Mouse (Mus musculus): ENCODE results near the gene Cyth2. TPM values are rescaled to one million over a fixed set of nuclear protein-coding genes. Genes with fewer than 3 reads are reported as not detected.

Gene Cyth2
- polyA plus RNA-seq, 1 experiment from 2014 or later: 335 TPM

DNA sequence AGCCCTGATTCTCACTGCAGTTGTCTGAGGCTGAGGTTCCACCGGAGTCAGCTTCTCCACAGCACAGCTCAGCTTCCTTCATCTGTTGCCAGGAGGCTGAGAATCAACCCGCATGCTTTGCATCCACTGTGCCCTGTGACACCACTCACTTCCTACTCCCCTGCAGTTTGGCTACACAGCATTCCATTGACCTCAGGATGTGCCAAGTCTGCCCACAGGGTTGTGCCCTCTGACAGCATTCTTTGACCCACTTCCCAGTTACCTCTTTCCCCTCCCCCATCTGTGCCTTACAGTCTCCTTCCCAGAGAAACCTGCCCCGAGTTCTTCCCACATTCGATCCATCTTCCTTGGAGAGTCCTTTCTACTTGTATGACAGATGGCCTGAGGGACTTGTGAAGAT lies 32.1 kb downstream of the Cyth2 start:
- Histone ChIP-seq H3K27me3 (no peaks in the 10 kb centered on the region), H3K4me1 (peaks cover 35% of the 10 kb centered on the region), H3K4me2 (no peak overlapping the region), H3K9me3 (replicated peaks) (no peaks in the 10 kb centered on the region), H3K9ac (no peak overlapping the region), H3K4me3 (no peak overlapping the region), H3K27ac (no peak overlapping the region), H3K36me3 (ENCODE audit: poor library complexity, severe bottlenecking) (peaks cover under 1% of the 10 kb centered on the region)
- 81% methylated on average over 4 of the region's 4 CpGs for WGBS
- no peak for ATAC-seq

DNA sequence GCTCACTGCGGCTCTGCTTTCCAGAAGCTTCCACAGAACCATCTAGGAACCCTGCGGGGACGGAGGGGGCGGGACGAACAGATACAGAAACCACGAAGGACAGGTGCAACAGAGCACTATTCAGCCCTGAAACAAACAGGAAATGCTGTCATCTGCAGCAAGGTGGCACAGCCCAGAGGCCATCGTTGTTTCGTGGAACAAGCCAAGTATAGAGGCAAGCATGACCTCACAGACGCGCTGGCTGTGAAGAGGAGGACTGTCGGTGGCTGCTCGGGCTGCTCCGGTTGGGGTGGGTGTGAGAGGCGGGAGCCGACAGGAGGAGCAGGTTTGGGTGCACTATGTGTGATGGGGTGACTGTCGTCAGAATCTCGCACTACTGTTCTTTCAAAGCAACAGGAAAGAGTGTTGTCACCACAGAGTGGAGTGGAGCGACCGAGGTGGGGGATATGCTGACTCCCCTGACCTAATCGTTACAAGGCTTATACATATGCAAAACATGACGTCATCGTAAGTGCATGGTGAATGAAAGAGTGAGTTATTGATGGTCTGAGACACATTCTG lies 35.2 kb downstream of the Cyth2 start:
- ATAC-seq: no peak
- Histone ChIP-seq H3K4me1 (peaks cover 16% of the 10 kb centered on the region), H3K27ac (no peak overlapping the region), H3K27me3 (0 out of 2 replicates have a peak, but pooled peaks cover 3% of the 10 kb centered on the region), H3K4me2 (peak overlapping the region; percentile 48), H3K9me3 (replicated peaks) (no peaks in the 10 kb centered on the region), H3K4me3 (peak overlapping the region; percentile 9; the same call in 1 of the 2 replicates), H3K36me3 (ENCODE audit: poor library complexity, severe bottlenecking) (no peaks in the 10 kb centered on the region), H3K9ac (peak overlapping the region; percentile 37)
- 23% methylated on average over 22 of the region's 22 CpGs for WGBS

- H3K27me3 ChIP-seq: peaks cover 8% of the 10 kb centered on the region; the same call in 1 of the 2 replicates
- H3K27ac ChIP-seq: no peak overlapping the region
- no peak for ATAC-seq
- no peak overlapping the region for H3K4me3 ChIP-seq
- WGBS: 87% methylated on average over 7 of the region's 7 CpGs
- no peaks in the 10 kb centered on the region for H3K9me3 ChIP-seq (replicated peaks)
- no peak overlapping the region for H3K4me2 ChIP-seq
- peaks cover 9% of the 10 kb centered on the region for H3K4me1 ChIP-seq
- no peak overlapping the region for H3K9ac ChIP-seq
- no peaks in the 10 kb centered on the region for H3K36me3 ChIP-seq (ENCODE audit: poor library complexity, severe bottlenecking)
Observed at GRCm38 (mm10) chr7:45775237-45775636, 39.1 kb downstream of the Cyth2 start.

DNA sequence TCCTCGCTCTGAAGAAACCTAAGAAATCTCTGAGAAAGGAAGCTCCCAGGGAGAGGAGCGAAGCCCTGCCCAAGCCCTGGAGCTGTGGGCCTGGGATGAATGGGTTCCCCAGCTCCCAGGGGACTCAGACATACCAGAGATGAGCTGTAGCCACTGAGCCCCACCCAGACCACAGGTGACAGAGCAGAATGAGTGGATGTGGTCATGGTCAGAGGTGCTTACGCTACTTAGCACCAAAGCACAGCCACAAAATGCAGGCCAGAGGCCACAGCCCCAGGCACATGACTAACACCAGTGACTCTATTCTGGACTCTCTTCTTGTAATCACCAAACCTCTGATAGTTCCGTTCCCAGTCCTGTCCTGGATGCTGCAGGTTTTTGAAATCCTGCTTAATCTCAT lies 43.3 kb downstream of the Cyth2 start:
- no peak overlapping the region for H3K4me3 ChIP-seq
- no peak overlapping the region for H3K4me2 ChIP-seq
- H3K36me3 ChIP-seq (ENCODE audit: poor library complexity, severe bottlenecking): no peaks in the 10 kb centered on the region
- no peak for ATAC-seq
- H3K27ac ChIP-seq: no peak overlapping the region
- 59% methylated on average over 4 of the region's 4 CpGs for WGBS
- H3K4me1 ChIP-seq: no peaks in the 10 kb centered on the region
- peaks cover 5% of the 10 kb centered on the region for H3K27me3 ChIP-seq
- no peak overlapping the region for H3K9ac ChIP-seq
- no peaks in the 10 kb centered on the region for H3K9me3 ChIP-seq (replicated peaks)

GRCm38 (mm10) chr7:45770427-45771082 lies 43.8 kb downstream of the Cyth2 start:
- no peaks in the 10 kb centered on the region for H3K4me1 ChIP-seq
- no peak overlapping the region for H3K9ac ChIP-seq
- ATAC-seq: no peak
- H3K27ac ChIP-seq: no peak overlapping the region
- WGBS: 81% methylated on average over 8 of the region's 8 CpGs
- no peak overlapping the region for H3K4me3 ChIP-seq
- H3K36me3 ChIP-seq (ENCODE audit: poor library complexity, severe bottlenecking): no peaks in the 10 kb centered on the region
- H3K9me3 ChIP-seq (replicated peaks): no peaks in the 10 kb centered on the region
- no peak overlapping the region for H3K4me2 ChIP-seq
- peaks cover 5% of the 10 kb centered on the region for H3K27me3 ChIP-seq

GRCm38 (mm10) chr7:45767500-45767899 lies 46.9 kb downstream of the Cyth2 start:
- no peak overlapping the region for H3K4me3 ChIP-seq
- no peak overlapping the region for H3K9ac ChIP-seq
- no peaks in the 10 kb centered on the region for H3K36me3 ChIP-seq (ENCODE audit: poor library complexity, severe bottlenecking)
- 94% methylated on average over 6 of the region's 6 CpGs for WGBS
- H3K4me2 ChIP-seq: no peak overlapping the region
- H3K4me1 ChIP-seq: no peaks in the 10 kb centered on the region
- no peaks in the 10 kb centered on the region; the same call in 1 of the 2 replicates for H3K27me3 ChIP-seq
- no peaks in the 10 kb centered on the region for H3K9me3 ChIP-seq (replicated peaks)
- no peak overlapping the region for H3K27ac ChIP-seq
- no peak for ATAC-seq

- Histone ChIP-seq H3K4me1 (no peaks in the 10 kb centered on the region), H3K9ac (no peak overlapping the region), H3K27ac (no peak overlapping the region), H3K36me3 (ENCODE audit: poor library complexity, severe bottlenecking) (no peaks in the 10 kb centered on the region), H3K9me3 (replicated peaks) (no peaks in the 10 kb centered on the region), H3K27me3 (no peaks in the 10 kb centered on the region; the same call in 1 of the 2 replicates), H3K4me2 (no peak overlapping the region), H3K4me3 (no peak overlapping the region)
- WGBS: 64% methylated on average over 8 of the region's 8 CpGs
- ATAC-seq: no peak
Observed at GRCm38 (mm10) chr7:45766764-45767163, 47.6 kb downstream of the Cyth2 start.

DNA sequence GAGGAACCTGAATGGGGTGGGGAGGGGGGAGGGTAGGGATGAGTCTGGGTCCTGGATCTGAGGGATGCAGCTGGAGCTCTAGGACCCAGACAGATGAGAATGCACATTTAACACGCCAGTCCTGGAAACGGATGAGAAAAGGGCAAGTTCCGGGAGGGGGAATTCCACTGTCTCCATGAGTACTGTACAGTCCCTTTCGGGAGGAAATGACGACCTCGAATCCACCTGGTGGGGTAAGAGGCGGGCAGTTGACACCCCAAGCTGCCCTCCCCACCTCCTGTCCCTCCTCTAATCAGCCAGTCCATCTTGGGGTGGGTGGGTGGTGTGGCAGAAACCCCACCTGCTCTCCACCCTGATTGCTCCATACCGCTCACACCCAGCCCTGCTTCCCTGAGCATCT lies 48.4 kb downstream of the Cyth2 start:
- Histone ChIP-seq H3K9me3 (replicated peaks) (no peaks in the 10 kb centered on the region), H3K4me3 (no peak overlapping the region), H3K9ac (no peak overlapping the region), H3K4me1 (no peaks in the 10 kb centered on the region), H3K36me3 (ENCODE audit: poor library complexity, severe bottlenecking) (no peaks in the 10 kb centered on the region), H3K27ac (no peak overlapping the region), H3K4me2 (no peak overlapping the region), H3K27me3 (no peaks in the 10 kb centered on the region; the same call in 1 of the 2 replicates)
- no peak for ATAC-seq
- WGBS: 67% methylated on average over 8 of the region's 8 CpGs

DNA sequence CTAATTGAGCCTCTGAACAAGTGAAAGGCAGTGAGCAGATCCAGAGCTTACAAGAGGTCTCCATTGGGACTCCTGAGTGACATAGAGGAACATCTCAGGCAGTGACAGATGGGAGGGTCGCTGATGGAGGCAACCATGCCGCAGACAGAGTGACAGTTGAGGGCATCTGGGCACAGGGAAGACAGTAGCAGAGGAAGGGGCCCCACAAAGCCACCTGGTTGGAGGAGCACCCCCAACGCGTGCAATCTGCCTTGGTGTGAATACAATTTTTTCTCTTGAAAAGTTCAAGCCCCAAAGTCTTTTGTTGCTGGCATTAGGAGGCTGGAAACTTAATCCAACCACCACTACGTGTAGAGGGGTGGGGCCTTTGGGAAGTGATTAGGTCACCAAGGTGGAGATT lies 54.2 kb downstream of the Cyth2 start:
- Histone ChIP-seq H3K4me1 (no peaks in the 10 kb centered on the region), H3K9ac (no peak overlapping the region)
- 64% methylated on average over 5 of the region's 5 CpGs for WGBS

DNA sequence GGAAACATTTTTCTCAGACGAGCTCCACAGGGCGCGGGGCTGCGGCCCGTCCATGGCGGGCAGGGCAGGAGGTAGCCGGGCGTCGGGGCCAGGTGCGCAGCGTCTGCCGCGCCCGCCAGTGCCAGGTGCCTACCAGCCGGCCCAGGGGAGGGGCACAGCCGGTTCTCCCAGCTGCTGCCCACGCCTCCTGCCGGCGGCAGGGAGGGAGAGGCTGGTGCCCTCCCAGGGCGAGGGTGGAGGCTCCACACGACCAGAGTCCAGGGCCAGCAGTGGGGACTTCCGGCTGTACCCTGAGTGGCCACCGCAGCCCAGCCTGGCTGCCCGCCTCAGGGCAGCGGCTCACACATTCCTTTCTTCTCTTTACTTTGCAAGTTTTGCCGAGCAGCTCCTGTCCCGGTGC lies 55.0 kb downstream of the Cyth2 start:
- no peak overlapping the region for H3K27ac ChIP-seq
- H3K4me1 ChIP-seq: no peaks in the 10 kb centered on the region
- peaks cover 33% of the 10 kb centered on the region for H3K27me3 ChIP-seq
- no peak overlapping the region for H3K4me3 ChIP-seq
- peak overlapping the region; percentile 41 for H3K4me2 ChIP-seq
- no peaks in the 10 kb centered on the region for H3K36me3 ChIP-seq (ENCODE audit: poor library complexity, severe bottlenecking)
- WGBS: 10% methylated on average over 27 of the region's 27 CpGs
- no peak for ATAC-seq
- no peaks in the 10 kb centered on the region for H3K9me3 ChIP-seq (replicated peaks)
- H3K9ac ChIP-seq: peak overlapping the region; percentile 37

More for the DNA sequence above, 54.2 kb downstream of the Cyth2 start:
- H3K4me2 ChIP-seq: no peak overlapping the region
- no peak overlapping the region for H3K27ac ChIP-seq
- no peak for ATAC-seq
- H3K9me3 ChIP-seq (replicated peaks): no peaks in the 10 kb centered on the region
- no peaks in the 10 kb centered on the region for H3K36me3 ChIP-seq (ENCODE audit: poor library complexity, severe bottlenecking)
- peaks cover 33% of the 10 kb centered on the region for H3K27me3 ChIP-seq
- no peak overlapping the region for H3K4me3 ChIP-seq
